Mouse (Mus musculus): Measurements from ENCODE around the gene Srrt.

GRCm38 (mm10) chr5:137338663-137339289, 31.3 kb upstream of the Srrt start:
- TF ChIP-seq POLR2A (IDR thresholded peaks at IDR 0.05; ENCODE audit: low read depth, low read length) (no peak; the same call in 1 of the 2 replicates), CTCF (IDR thresholded peaks at IDR 0.05; ENCODE audit: borderline replicate concordance, insufficient read depth, low read length) (no peak)
